Mouse (Mus musculus): ENCODE results near the gene Bcan. TPM values are rescaled to one million over a fixed set of nuclear protein-coding genes. Genes with fewer than 3 reads are reported as not detected.

Gene Bcan
- total and polyA plus RNA-seq, 3 experiments: not detected

GRCm38 (mm10) chr3:87998747-87999146 lies 1.3 kb downstream of the Bcan start:
- H3K4me3 ChIP-seq (ENCODE audit: low read depth, low read length): no peak overlapping the region
- DNase-seq (ENCODE audit: low spot score) (no peak), ATAC-seq (ENCODE audit: extremely low read depth, insufficient number of reproducible peaks, low FRiP score, poor library complexity, severe bottlenecking) (no peak)
- H3K27me3 ChIP-seq (ENCODE audit: insufficient read depth, low read length): peaks cover 45% of the 10 kb centered on the region
- H3K9me3 ChIP-seq (replicated peaks): no peaks in the 10 kb centered on the region
- H3K4me1 ChIP-seq (ENCODE audit: insufficient read depth, low read depth, low read length): no peaks in the 10 kb centered on the region
- H3K36me3 ChIP-seq (replicated peaks): no peaks in the 10 kb centered on the region
- TF ChIP-seq TAL1 (conservative IDR thresholded peaks at IDR 0.05; ENCODE audit: low read depth, low read length): no peak
- TF ChIP-seq GATA1 (IDR thresholded peaks at IDR 0.05; ENCODE audit: borderline replicate concordance, low read length): no peak
- no peak for TF ChIP-seq GATA2 (IDR thresholded peaks at IDR 0.05; ENCODE audit: borderline replicate concordance, low read depth, low read length)
- no peak for TF ChIP-seq CTCF (IDR thresholded peaks at IDR 0.05; ENCODE audit: low read depth, low read length)

- peaks cover 42% of the 10 kb centered on the region for H3K27me3 ChIP-seq (ENCODE audit: insufficient read depth, low read length)
- DNase-seq (ENCODE audit: low spot score) (no peak), ATAC-seq (ENCODE audit: extremely low read depth, insufficient number of reproducible peaks, low FRiP score, poor library complexity, severe bottlenecking) (no peak)
- H3K9me3 ChIP-seq (replicated peaks): no peaks in the 10 kb centered on the region
- H3K4me3 ChIP-seq (ENCODE audit: low read depth, low read length): no peak overlapping the region
- no peaks in the 10 kb centered on the region for H3K36me3 ChIP-seq (replicated peaks)
- TF ChIP-seq GATA2 (IDR thresholded peaks at IDR 0.05; ENCODE audit: borderline replicate concordance, low read depth, low read length) (no peak), TAL1 (conservative IDR thresholded peaks at IDR 0.05; ENCODE audit: low read depth, low read length) (no peak), GATA1 (IDR thresholded peaks at IDR 0.05; ENCODE audit: borderline replicate concordance, low read length) (no peak), POLR2AphosphoS5 (IDR thresholded peaks at IDR 0.05; ENCODE audit: insufficient replicate concordance, low read depth, low read length) (no peak), CTCF (IDR thresholded peaks at IDR 0.05; ENCODE audit: low read depth, low read length) (no peak)
- no peaks in the 10 kb centered on the region for H3K4me1 ChIP-seq (ENCODE audit: insufficient read depth, low read depth, low read length)
Observed at GRCm38 (mm10) chr3:87996971-87997614, 2.9 kb downstream of the Bcan start.

- no peaks in the 10 kb centered on the region for H3K9me3 ChIP-seq (replicated peaks)
- no peak for TF ChIP-seq CTCF (IDR thresholded peaks at IDR 0.05; ENCODE audit: low read depth, low read length)
- TF ChIP-seq TAL1 (conservative IDR thresholded peaks at IDR 0.05; ENCODE audit: low read depth, low read length): no peak
- TF ChIP-seq GATA1 (IDR thresholded peaks at IDR 0.05; ENCODE audit: borderline replicate concordance, low read length): no peak
- TF ChIP-seq GATA2 (IDR thresholded peaks at IDR 0.05; ENCODE audit: borderline replicate concordance, low read depth, low read length): no peak
- no peak for TF ChIP-seq POLR2AphosphoS5 (IDR thresholded peaks at IDR 0.05; ENCODE audit: insufficient replicate concordance, low read depth, low read length)
- no peak for ATAC-seq (ENCODE audit: extremely low read depth, insufficient number of reproducible peaks, low FRiP score, poor library complexity, severe bottlenecking)
- H3K27me3 ChIP-seq (ENCODE audit: insufficient read depth, low read length): peaks cover 42% of the 10 kb centered on the region
- no peaks in the 10 kb centered on the region for H3K36me3 ChIP-seq (replicated peaks)
- no peaks in the 10 kb centered on the region for H3K4me1 ChIP-seq (ENCODE audit: insufficient read depth, low read depth, low read length)
- no peak for DNase-seq (ENCODE audit: low spot score)
- H3K4me3 ChIP-seq (ENCODE audit: low read depth, low read length): no peak overlapping the region
Observed at GRCm38 (mm10) chr3:87996401-87996800, 3.6 kb downstream of the Bcan start.

GRCm38 (mm10) chr3:87995331-87995730 lies 4.7 kb downstream of the Bcan start:
- Histone ChIP-seq H3K27me3 (ENCODE audit: insufficient read depth, low read length) (peaks cover 42% of the 10 kb centered on the region), H3K4me3 (ENCODE audit: low read depth, low read length) (no peak overlapping the region), H3K9me3 (replicated peaks) (no peaks in the 10 kb centered on the region), H3K36me3 (replicated peaks) (no peaks in the 10 kb centered on the region), H3K4me1 (ENCODE audit: insufficient read depth, low read depth, low read length) (no peaks in the 10 kb centered on the region)
- ATAC-seq (ENCODE audit: extremely low read depth, insufficient number of reproducible peaks, low FRiP score, poor library complexity, severe bottlenecking) (no peak), DNase-seq (ENCODE audit: low spot score) (no peak)
- TF ChIP-seq TAL1 (conservative IDR thresholded peaks at IDR 0.05; ENCODE audit: low read depth, low read length) (no peak), CTCF (IDR thresholded peaks at IDR 0.05; ENCODE audit: low read depth, low read length) (no peak), GATA1 (IDR thresholded peaks at IDR 0.05; ENCODE audit: borderline replicate concordance, low read length) (no peak), GATA2 (IDR thresholded peaks at IDR 0.05; ENCODE audit: borderline replicate concordance, low read depth, low read length) (no peak), POLR2AphosphoS5 (IDR thresholded peaks at IDR 0.05; ENCODE audit: insufficient replicate concordance, low read depth, low read length) (no peak)

- Histone ChIP-seq H3K4me1 (ENCODE audit: insufficient read depth, low read depth, low read length) (peaks cover 2% of the 10 kb centered on the region), H3K27me3 (ENCODE audit: insufficient read depth, low read length) (peaks cover 31% of the 10 kb centered on the region), H3K9me3 (replicated peaks) (no peaks in the 10 kb centered on the region), H3K4me3 (ENCODE audit: low read depth, low read length) (no peak overlapping the region), H3K36me3 (replicated peaks) (no peaks in the 10 kb centered on the region)
- DNase-seq (ENCODE audit: low spot score): peak; percentile 53
- TF ChIP-seq CTCF (IDR thresholded peaks at IDR 0.05; ENCODE audit: low read depth, low read length) (no peak), GATA1 (IDR thresholded peaks at IDR 0.05; ENCODE audit: borderline replicate concordance, low read length) (no peak), TAL1 (conservative IDR thresholded peaks at IDR 0.05; ENCODE audit: low read depth, low read length) (no peak), GATA2 (IDR thresholded peaks at IDR 0.05; ENCODE audit: borderline replicate concordance, low read depth, low read length) (no peak), POLR2AphosphoS5 (IDR thresholded peaks at IDR 0.05; ENCODE audit: insufficient replicate concordance, low read depth, low read length) (no peak)
- no peak for ATAC-seq (ENCODE audit: extremely low read depth, insufficient number of reproducible peaks, low FRiP score, poor library complexity, severe bottlenecking)
Observed at GRCm38 (mm10) chr3:87993436-87993835, 6.6 kb downstream of the Bcan start.

- DNase-seq (ENCODE audit: low spot score) (no peak), ATAC-seq (ENCODE audit: extremely low read depth, insufficient number of reproducible peaks, low FRiP score, poor library complexity, severe bottlenecking) (no peak)
- H3K4me3 ChIP-seq (ENCODE audit: low read depth, low read length): no peak overlapping the region
- H3K27me3 ChIP-seq (ENCODE audit: insufficient read depth, low read length): peaks cover 20% of the 10 kb centered on the region
- TF ChIP-seq GATA1 (IDR thresholded peaks at IDR 0.05; ENCODE audit: borderline replicate concordance, low read length) (no peak), POLR2AphosphoS5 (IDR thresholded peaks at IDR 0.05; ENCODE audit: insufficient replicate concordance, low read depth, low read length) (no peak), TAL1 (conservative IDR thresholded peaks at IDR 0.05; ENCODE audit: low read depth, low read length) (no peak), GATA2 (IDR thresholded peaks at IDR 0.05; ENCODE audit: borderline replicate concordance, low read depth, low read length) (no peak), CTCF (IDR thresholded peaks at IDR 0.05; ENCODE audit: low read depth, low read length) (no peak)
- peaks cover 23% of the 10 kb centered on the region for H3K4me1 ChIP-seq (ENCODE audit: insufficient read depth, low read depth, low read length)
- no peaks in the 10 kb centered on the region for H3K36me3 ChIP-seq (replicated peaks)
- H3K9me3 ChIP-seq (replicated peaks): no peaks in the 10 kb centered on the region
Observed at GRCm38 (mm10) chr3:87989935-87990334, 10.1 kb downstream of the Bcan start.
